Mouse (Mus musculus) stomach, embryonic 16.5 days (tissue): ENCODE measurements around the gene Wnt10b. TPM values are rescaled to one million over a fixed set of nuclear protein-coding genes. Genes with fewer than 3 reads are reported as not detected.
A peak's percentile ranks its signal among the peaks of the same experiment; 100 is the strongest.

Experiments
- ATAC-seq: fragments of 200-750 bp; cut with Nextera tagmentation; 2 replicates; pipeline ENCODE4 v1.8.0; 2017; ENCODE audit warnings: moderate number of reproducible peaks, moderate TSS enrichment; ENCODE audit not compliant: insufficient read depth, low FRiP score
- H3K27ac ChIP-seq: fragments of 300-500 bp; sonication (generic); 2 replicates; pipeline ENCODE4 v1.5.1; 2014; ENCODE audit warnings: low read length
- H3K27me3 ChIP-seq: fragments of 300-500 bp; sonication (generic); 2 replicates; pipeline ENCODE4 v1.6.1; 2014; ENCODE audit warnings: low read length, control low read depth, mixed read lengths; ENCODE audit not compliant: control insufficient read depth, insufficient read depth
- H3K36me3 ChIP-seq: fragments of 300-500 bp; sonication (generic); 2 replicates; pipeline ENCODE4 v1.6.1; 2014; ENCODE audit warnings: low read length; ENCODE audit not compliant: control insufficient read depth, insufficient read depth
- H3K4me1 ChIP-seq: fragments of 300-500 bp; sonication (generic); 2 replicates; pipeline ENCODE4 v1.6.1; 2014; ENCODE audit warnings: low read length, control low read depth, mixed read lengths; ENCODE audit not compliant: control insufficient read depth, insufficient read depth
- H3K4me2 ChIP-seq: fragments of 300-500 bp; sonication (generic); 2 replicates; pipeline ENCODE4 v1.6.1; 2014; ENCODE audit warnings: low read depth, low read length, mixed read lengths
- H3K4me3 ChIP-seq: fragments of 300-500 bp; sonication (generic); replicated peaks from 2 replicates; pipeline ENCODE4 v1.5.1; 2014; ENCODE audit warnings: mild to moderate bottlenecking, low read length
- H3K9ac ChIP-seq: fragments of 300-500 bp; sonication (generic); 2 replicates; pipeline ENCODE4 v1.6.1; 2014; ENCODE audit warnings: low read length
- H3K9me3 ChIP-seq: fragments of 300-500 bp; sonication (generic); replicated peaks from 2 replicates; pipeline ENCODE4 v1.6.1; 2016; ENCODE audit warnings: low read length, control low read depth; ENCODE audit not compliant: control insufficient read depth
- WGBS: fragments of 180-500 bp; shearing (Covaris S2); extraction: QIAGEN DNeasy Blood & Tissue Kit; methylation state at CpG from one replicate; pipeline ENCODE4 v1.1.7; 2014; 5-methylcytosine and 5-hydroxymethylcytosine counted together
- polyA plus RNA-seq: library from polyadenylated mRNA; unstranded; fragments of >200 nt; fragmentation: Nextera tagmentation; extraction: Ambion mirVana; gene quantifications from 2 replicates; pipeline ENCODE4 v1.2.1, GENCODE M21; 2015

Wnt10b gene
- polyA plus RNA-seq, 1 experiment from 2014 or later: 0.14 TPM

DNA sequence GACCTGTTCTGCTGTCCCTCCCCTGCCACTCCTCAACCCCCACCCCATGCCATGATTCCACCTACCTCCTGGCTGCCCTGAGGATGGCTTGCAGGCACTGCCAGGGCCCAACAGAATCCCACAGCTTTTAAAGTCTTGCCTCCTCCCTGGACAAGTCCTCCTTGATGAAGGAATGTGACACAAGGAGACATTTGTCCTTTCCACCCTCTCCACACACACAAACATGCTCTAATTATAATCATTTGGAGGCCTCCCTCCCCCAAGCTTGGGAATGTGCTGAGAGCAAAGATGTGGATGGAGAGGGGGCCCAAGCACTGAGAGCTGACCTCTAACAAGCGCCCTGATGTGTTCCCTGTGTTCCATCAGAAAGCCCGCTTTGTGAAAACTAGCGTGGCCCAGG lies 31.4 kb upstream of the Wnt10b start, which contains the start of gene Ddn:
Ddn (minus strand) TSS at position 101 of the 400 bp plus-strand sequence.
- H3K27ac ChIP-seq: no peak within 1 kb of the TSS
- H3K9ac ChIP-seq: no peak within 1 kb of the TSS; the same call in 1 of the 2 replicates
- H3K4me3 ChIP-seq: no peak within 1 kb of the TSS
- H3K4me1 ChIP-seq: peaks cover 17% of the 10 kb centered on the region
- peaks cover 54% of the 10 kb centered on the region for H3K27me3 ChIP-seq
- ATAC-seq: no peak
- peaks cover 15% of the 10 kb centered on the region; the same call in 1 of the 2 replicates for H3K36me3 ChIP-seq
- WGBS: 58% methylated on average over 3 of the region's 3 CpGs
- H3K4me2 ChIP-seq: peak within 1 kb of the TSS; percentile 66
- no peaks in the 10 kb centered on the region for H3K9me3 ChIP-seq

DNA sequence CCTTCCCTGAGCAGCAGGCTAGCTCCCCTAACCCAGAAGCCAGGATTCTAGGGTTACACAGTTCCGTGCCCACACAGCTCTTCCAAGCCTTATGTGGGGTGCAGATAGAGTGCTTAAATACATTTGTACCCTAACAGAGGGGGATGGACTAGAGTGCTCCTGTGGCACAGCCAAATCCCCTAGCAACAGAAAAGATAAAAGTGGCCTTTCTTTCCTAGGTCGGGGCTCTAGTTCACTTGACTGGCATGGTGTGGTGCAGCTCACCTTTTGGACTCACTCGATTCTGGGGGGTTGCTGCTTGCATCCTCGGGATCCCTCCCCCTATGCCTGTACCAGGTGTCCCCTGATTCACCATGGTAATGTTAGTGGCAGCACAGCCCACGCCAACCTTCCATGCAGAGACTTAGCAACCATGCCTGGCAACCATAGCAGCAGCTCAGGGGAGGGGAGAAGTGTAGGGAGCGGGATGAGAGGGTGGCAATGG lies 30.7 kb upstream of the Wnt10b start:
- no peaks in the 10 kb centered on the region for H3K9me3 ChIP-seq
- no peak overlapping the region for H3K4me3 ChIP-seq
- WGBS: 17% methylated on average over 6 of the region's 6 CpGs
- H3K4me2 ChIP-seq: no peak overlapping the region
- no peak for ATAC-seq
- peaks cover 61% of the 10 kb centered on the region for H3K27me3 ChIP-seq
- peaks cover 10% of the 10 kb centered on the region; the same call in 1 of the 2 replicates for H3K36me3 ChIP-seq
- no peak overlapping the region; the same call in 1 of the 2 replicates for H3K9ac ChIP-seq
- peaks cover 17% of the 10 kb centered on the region for H3K4me1 ChIP-seq
- no peak overlapping the region for H3K27ac ChIP-seq

DNA sequence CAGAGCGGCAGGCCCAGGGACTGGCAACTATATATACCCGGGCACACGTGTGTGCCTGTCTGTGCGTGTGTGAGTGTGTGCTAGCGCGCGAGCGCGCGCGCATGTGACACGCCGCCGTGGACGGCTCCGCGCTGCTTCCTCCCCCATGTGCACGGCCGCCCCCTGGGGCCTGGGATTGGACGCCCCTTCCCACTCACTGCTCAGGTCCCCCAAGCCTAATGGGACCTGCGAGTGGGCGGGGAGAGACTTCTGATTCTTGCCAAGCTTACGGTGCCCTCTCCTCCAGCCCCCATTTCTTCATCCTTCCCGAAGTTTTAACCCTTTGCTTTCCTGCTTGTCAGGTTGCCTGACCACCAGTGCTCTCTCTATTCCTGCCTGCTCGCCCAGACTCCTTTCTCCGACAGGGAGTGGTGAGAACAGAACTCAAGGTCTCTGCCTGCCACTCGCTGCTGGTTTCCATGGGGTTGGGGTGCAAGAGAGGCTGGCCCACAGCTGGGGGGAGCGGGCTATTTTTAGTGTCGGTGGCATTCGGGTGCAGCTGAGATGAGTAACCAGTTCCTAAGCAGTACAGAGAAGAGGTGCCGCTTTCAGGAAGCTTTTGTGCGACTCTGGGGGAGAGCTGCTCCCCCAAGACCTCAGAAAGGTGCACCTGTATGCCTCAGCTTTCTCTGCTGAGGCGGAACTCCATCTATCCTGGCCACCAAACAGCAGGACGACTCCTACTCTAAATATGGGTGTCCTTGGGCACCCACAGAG lies 30.1 kb upstream of the Wnt10b start:
- H3K4me2 ChIP-seq: peak overlapping the region; percentile 66
- peaks cover 4% of the 10 kb centered on the region; the same call in 1 of the 2 replicates for H3K36me3 ChIP-seq
- WGBS: 1% methylated on average over 34 of the region's 34 CpGs
- no peaks in the 10 kb centered on the region for H3K9me3 ChIP-seq
- H3K27me3 ChIP-seq: peaks cover 67% of the 10 kb centered on the region
- peaks cover 17% of the 10 kb centered on the region for H3K4me1 ChIP-seq
- H3K9ac ChIP-seq: peak overlapping the region; percentile 66
- no peak for ATAC-seq
- no peak overlapping the region for H3K27ac ChIP-seq
- H3K4me3 ChIP-seq: peak overlapping the region; percentile 45

DNA sequence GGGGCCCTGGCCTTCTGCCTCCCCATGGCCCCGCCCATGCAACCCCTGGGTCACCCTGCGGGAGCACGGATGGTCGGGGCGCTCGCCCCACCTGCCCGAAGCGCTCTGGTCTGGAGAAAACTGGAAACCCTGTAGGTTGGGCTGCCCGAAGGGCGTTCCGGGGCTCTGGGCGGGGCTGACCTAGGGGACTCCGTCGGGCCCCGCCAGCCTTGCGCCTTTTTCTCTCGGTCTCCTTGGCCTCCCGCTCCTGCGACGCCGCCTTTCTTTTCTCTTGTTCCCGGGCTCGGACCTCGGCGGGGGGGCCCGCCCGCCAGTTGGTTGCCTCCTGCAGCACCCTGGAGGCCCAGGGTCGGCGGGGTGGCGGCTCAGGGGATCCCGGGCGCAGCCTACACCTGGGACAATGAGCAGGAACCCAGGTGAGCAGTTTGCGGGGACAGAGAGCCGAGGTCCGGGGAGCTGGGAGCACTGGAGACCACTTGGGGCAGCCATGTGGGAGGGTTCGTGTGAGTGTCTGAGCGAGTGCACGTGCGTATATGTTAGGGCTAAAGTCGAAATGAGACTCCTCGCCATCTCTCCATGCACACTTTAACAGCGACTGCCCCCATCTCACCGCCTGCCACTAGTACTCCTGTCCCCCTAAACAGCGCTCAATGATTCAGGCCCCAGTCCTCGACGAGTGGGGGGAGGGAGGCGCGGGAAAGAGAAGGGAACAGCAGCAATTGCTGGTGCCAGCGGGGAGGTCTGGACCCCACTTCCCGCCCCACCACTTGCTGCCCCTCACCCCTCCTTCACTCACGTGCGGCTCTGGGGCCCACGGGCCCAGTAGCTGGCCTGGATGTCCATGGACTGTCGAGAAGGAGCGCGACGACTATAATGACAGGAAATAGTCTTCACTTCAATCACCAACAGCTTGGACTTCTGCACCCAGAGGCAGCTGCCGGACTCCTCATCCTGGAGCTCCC lies 29.1 kb upstream of the Wnt10b start:
- H3K27me3 ChIP-seq: peaks cover 77% of the 10 kb centered on the region
- H3K36me3 ChIP-seq: no peaks in the 10 kb centered on the region
- peaks cover 17% of the 10 kb centered on the region for H3K4me1 ChIP-seq
- no peak overlapping the region for H3K27ac ChIP-seq
- no peaks in the 10 kb centered on the region for H3K9me3 ChIP-seq
- H3K4me3 ChIP-seq: peak overlapping the region; percentile 45
- peak overlapping the region; percentile 66 for H3K4me2 ChIP-seq
- WGBS: 2% methylated on average over 58 of the region's 58 CpGs
- no peak for ATAC-seq
- H3K9ac ChIP-seq: peak overlapping the region; percentile 66

DNA sequence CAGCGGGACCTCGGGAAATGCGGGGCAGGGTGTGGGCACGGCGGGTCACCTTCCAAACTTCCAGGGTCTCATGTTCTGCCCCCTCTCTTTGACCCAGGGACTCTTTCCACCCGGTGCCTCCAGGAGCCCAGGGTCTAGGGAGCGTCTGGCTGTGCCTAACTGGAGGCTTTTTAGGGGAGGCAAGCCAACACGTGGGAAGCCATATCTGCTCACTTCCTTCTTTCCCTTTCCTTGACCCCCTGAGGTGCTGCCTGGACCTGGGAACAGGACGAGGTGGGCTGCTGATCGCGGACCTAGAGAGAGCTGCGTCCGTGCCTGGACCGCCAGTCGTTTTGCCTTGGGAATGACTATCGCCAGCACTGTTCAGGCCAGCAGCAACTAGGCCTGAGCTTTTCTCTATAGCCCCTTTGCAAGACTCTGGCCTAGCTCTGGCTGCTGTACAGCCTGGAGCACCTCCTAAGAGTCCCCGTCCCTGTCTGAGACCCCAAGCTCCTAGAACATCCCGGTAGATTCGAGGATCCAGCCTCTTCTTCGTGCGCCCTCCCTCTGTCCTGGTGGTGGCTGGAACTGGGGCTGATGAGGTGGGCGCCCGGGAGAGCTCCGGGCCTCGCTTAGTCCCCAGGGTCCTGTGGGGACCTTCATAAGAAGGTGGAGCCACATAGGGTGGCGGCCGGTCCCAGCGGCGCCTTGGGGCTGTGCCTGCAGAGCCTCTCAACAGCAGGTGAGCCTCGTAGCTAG lies 28.3 kb upstream of the Wnt10b start:
- H3K27ac ChIP-seq: no peak overlapping the region
- H3K4me2 ChIP-seq: peak overlapping the region; percentile 66
- H3K4me1 ChIP-seq: peaks cover 17% of the 10 kb centered on the region
- H3K27me3 ChIP-seq: peaks cover 85% of the 10 kb centered on the region
- peak overlapping the region; percentile 45 for H3K4me3 ChIP-seq
- H3K9me3 ChIP-seq: no peaks in the 10 kb centered on the region
- no peak overlapping the region for H3K9ac ChIP-seq
- WGBS: 18% methylated on average over 29 of the region's 30 CpGs
- ATAC-seq: no peak
- H3K36me3 ChIP-seq: no peaks in the 10 kb centered on the region

DNA sequence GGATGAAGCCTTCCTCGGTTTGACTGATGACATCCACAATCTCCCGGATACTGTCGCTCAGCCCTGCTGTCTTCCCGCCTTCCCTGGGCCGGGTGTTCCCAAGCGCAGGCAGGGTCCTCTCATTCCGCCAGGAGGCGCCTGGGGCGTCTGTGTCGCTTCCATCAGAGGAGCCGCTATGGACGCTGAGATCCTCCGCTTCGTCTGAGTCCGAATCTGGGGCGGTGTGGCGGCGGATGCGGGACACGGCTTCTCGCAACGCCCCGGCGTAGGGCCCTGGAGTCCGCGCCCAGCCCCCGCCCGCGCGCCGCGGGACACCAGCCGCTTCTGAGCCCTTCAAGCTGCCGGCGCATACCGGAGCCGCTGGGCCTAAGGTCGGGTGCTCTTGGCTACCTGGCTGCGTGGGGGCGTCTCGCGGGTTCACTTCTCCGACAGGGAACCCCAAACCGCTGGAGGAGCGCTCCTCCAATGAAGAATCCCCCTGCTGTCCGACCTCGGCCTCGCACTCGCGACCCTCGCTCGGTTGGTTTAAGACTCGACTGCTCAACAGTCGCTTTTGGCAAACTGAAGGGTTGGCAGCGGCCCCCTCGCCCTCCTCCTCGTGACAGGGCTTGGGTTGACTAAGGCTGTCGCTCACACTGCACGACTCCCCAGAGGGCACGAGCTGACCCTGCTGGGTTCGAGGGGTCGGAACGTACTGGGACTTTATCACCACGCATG lies 27.5 kb upstream of the Wnt10b start:
- Histone ChIP-seq H3K9ac (peak overlapping the region; percentile 71), H3K27ac (no peak overlapping the region), H3K36me3 (no peaks in the 10 kb centered on the region), H3K4me3 (peak overlapping the region; percentile 52), H3K4me2 (peak overlapping the region; percentile 68), H3K4me1 (peaks cover 17% of the 10 kb centered on the region), H3K27me3 (peaks cover 93% of the 10 kb centered on the region), H3K9me3 (no peaks in the 10 kb centered on the region)
- ATAC-seq: no peak
- 2% methylated on average over 64 of the region's 64 CpGs for WGBS

DNA sequence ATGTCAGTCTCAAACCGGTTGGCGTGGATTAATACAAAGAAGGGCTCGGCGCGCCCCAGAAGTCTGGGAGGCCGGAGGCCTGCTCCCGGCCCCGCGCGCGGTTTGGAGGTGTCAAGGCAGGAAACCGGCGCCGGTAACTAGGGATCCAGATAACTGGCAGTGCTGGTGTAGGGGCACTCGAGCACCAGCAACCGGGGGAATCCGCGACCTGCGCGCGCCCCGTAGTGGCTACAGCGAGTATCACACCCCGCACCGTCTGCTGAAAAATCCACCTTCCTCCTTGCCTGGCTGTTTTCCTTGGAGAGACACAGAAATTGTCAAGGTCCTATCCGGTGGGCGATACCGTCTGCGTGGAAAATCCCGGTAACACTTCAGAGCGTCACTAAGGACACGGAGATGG lies 26.1 kb upstream of the Wnt10b start:
- under 1% methylated on average over 32 of the region's 32 CpGs for WGBS
- no peaks in the 10 kb centered on the region for H3K36me3 ChIP-seq
- peak overlapping the region; percentile 45 for H3K4me2 ChIP-seq
- no peak for ATAC-seq
- H3K4me3 ChIP-seq: peak overlapping the region; percentile 28
- no peaks in the 10 kb centered on the region for H3K9me3 ChIP-seq
- peaks cover 17% of the 10 kb centered on the region for H3K4me1 ChIP-seq
- H3K27ac ChIP-seq: no peak overlapping the region
- peaks cover 98% of the 10 kb centered on the region for H3K27me3 ChIP-seq
- H3K9ac ChIP-seq: peak overlapping the region; percentile 35; the same call in 1 of the 2 replicates

DNA sequence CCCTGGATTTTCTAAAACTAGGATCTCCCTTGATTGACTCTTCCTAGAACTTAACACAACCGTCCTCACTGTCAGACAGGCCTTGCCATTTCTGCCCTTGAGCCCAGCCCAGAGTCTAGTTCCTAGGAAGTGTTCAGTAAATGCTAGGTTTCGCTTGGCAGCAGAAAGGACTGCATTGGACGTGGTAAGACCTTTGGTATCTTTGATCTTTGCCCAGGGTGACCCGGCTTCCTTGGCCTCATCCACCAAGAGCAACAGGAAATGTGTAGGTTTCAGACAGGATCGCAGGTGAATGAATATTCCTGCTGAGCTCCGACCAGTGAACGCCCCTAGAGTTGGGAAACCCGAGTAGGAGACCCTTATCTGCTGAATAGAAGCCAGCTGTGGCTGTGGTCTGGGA lies 25.0 kb upstream of the Wnt10b start:
- Histone ChIP-seq H3K9me3 (no peaks in the 10 kb centered on the region), H3K4me3 (no peak overlapping the region), H3K27ac (no peak overlapping the region), H3K36me3 (no peaks in the 10 kb centered on the region), H3K4me1 (peaks cover 14% of the 10 kb centered on the region), H3K9ac (no peak overlapping the region), H3K27me3 (peaks cover 98% of the 10 kb centered on the region), H3K4me2 (no peak overlapping the region)
- WGBS: 8% methylated on average over 8 of the region's 8 CpGs
- no peak for ATAC-seq
